Mouse (Mus musculus): ENCODE measurements around the gene Calr4.

Calr4 gene

DNA sequence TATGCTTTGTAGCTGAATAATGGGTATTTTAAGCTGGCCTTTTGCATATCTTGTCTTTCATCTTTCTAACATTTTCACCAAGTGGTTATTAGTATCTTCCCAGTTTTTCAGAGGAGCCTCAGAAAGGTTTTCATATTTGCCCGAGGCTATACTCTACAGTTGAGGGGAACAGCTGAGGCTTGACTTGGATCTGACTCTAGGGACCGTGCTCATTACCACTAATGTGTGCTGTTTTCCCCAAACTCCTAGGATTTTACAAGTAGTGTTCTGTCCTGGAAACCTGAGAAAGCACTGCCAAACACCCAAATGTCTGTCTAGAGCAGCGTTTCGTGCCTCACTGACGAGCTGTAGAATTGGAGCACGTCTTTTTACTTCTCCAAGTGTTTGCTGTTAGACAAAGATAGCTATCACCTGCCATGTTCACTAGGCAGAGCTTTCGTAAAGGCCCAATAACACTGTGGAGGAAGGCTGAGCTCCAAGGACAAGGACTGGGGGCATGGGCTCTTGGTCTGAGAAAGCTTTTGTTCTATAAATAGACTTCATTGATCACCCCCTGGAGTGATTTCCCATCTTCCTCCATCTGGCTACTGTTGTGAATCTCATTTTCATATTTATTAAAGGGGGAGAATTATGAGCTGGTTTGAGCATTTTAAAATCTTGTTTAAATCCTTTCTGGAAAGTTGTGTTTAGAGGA, 2.0 kb downstream of the Calr4 start:
- in situ Hi-C loops (cut with MboI, MseI) = no loop called here

DNA sequence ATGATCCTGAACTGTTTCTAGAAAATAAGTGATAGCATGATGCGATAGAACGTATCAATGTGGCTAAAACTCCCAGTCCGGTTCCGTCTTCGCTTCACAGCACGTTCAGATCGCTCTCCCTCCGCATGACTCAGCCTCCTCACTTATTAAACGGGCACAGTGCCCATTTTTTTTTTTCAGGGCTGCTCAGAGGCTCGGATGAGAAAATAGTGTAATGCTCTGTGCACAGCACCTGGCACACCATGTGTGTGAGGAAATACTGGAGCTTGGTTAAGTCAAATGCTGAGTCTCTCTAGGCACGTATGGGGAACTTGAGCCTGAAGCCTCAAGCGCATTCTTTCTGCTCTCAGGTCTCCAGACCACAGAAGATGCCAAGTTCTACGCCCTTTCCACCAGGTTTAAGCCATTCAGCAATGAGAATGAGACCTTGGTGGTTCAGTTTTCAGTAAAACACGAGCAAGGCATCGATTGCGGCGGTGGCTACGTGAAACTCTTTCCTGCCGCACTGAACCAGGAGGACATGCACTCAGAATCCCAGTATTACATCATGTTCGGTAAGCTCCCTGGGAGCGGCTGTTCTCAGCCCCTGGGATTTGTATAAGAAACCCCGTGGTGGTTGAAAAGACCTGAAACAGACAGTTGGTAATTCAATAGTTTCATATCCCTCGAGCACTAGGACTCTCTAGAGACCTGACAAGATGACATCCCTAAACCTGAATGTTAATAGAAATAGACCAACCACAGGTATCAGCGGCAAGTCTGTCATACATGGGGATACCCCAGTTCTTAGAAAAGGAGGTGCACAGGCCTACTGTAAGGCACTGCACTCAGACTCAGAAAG, 4.4 kb downstream of the Calr4 start:
- in situ Hi-C loops (cut with MboI, MseI) = no loop called here

DNA sequence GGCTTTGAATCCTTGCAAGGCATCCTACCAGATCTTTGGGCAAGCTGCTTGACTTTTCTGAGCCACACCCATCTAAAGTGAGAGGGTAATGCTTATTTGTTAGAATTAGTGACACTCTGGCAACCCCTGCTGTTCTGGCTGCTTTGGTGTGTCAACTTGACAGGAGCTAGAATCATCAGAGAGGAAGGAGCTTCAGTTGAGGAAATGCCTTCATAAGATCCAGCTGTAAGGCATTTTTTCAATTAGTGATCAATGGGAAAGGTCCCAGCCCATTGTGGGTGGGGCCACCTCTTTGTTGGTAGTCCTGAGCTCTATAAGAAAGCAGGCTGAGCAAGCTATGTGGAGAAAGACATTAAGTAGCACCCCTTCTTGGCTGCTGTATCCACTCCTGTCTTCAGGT, 6.9 kb downstream of the Calr4 start:
- in situ Hi-C loops (cut with MboI, MseI) = no loop called here

DNA sequence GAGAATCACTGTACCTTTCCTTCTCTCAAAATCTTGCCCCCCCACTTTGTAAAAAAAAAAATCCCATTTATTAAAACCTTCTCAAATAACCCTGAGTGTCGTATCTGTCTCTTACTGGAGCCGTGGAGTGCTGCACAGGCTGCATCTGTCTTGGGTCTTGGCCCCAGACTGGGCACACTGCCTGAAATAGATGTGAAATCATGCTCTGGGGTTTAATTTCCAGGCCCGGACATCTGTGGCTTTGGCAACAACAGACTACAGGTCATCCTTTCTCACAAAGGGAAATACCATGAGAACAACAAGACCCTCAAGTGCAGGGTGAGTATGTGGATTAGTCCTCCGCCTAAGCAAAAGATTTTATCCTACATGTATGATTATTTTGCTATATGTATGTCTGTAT, 7.6 kb downstream of the Calr4 start:
- in situ Hi-C loops (cut with MboI, MseI) = no loop called here

DNA sequence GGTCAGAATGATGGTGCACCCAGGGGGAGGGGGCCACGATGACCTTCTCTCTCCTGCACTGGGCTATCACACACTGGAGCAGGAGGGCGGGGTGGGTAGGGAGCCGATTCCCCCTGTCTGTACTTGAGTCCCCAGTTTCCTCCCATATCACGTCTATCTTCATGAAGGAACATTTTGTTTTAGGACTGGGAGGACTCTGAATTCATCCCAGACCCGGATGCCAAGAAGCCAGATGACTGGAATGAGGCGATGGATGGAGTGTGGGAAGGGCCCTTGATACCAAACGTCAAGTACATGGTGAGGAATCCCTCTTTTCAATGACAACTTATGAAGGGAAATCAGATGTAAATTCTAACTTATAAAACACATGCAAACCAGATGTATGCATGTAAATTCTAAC, 10.2 kb downstream of the Calr4 start:
- in situ Hi-C loops (cut with MboI, MseI) = no loop called here

DNA sequence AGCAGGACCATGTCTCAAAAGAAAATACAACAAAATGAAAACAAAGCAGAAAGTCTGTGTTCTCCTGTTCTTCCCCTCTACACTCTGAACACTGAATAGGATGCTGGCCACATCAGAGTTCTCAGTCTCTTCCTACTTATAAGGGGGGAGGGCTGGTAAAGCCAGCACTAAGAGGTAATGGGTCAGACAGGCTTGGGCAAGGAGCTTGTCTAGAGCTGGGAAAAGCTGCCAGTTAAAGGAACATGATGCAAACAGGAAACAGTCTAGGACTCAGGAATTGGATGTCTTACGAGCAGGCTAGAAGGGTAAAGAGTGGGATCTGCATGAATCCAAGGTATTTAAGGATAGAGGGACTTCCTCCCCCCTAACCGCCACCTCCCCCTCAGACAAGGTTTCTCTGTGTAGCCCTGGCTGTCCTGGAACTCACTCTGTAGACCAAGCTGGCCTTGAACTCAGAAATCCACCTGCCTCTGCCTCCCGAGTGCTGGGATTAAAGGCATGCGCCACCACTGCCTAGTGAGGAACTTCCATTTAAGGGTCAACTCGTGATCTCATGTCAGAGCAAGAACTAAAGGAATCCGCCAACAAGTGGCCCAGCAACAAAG, 10.8 kb downstream of the Calr4 start:
- in situ Hi-C loops (cut with MboI, MseI) = no loop called here

DNA sequence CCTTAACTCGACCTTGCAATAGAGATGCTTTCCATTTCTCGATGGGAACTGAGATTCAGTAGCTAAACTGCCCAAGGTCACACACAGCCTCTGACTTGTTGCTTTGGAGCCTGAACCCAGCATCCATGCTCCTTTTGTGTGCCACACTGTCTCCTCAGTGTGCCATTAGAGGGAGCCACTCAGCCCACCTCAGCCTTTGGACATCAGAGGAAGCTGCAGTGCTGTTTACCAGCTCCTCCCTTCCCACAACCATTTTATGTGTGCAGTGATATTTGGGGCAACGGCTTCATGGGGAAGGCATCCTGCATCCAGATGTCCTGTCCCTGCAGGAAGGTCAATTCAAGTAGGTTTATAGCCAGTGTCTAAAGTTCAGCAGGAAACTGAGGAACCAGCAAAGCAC, 17.3 kb downstream of the Calr4 start:
- in situ Hi-C loops (cut with MboI, MseI) = no loop called here

DNA sequence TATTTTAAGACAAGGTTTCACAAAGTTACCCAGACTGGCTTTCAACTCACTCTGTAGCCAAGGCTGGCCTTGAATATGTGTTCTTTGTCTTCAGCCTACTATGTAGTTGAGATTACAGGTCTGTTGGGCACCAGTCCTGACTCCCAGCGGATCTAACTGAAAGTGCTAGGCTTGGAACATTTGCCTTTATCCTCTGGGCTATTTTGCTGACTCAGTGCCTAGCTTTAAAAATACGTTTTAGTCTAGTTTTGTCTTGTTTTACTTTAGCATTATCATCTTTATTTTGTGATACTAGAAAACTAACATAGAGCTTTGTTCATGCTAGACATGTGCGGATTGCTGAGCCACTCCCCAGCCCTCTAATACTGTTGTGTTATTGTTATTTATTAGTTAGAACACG, 17.9 kb downstream of the Calr4 start:
- in situ Hi-C loops (cut with MboI, MseI) = no loop called here

DNA sequence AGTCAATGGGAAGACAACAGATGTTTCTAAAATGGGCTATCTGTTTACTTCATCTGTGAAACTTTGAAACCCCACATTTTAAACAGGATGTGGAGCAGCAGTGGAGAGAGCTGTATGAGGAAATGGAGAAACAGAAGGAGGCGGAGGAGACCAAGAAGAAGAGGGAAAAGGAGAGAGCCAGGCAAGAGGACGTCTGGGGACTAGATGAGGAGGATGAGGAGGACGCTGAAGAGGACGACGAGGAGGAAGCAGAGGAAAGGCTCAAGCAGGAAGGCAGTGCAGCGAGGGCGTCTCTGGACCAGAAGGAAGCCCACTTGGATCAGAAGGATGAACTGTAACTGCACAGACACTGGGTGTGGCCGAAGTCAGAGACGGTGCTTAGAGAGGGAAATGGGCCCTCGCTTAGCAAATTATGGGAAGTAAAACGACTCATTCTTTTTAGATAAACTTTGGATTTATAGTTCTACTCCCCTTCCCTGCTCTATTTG, 19.4 kb downstream of the Calr4 start:
- in situ Hi-C loops (cut with MboI, MseI) = no loop called here

DNA sequence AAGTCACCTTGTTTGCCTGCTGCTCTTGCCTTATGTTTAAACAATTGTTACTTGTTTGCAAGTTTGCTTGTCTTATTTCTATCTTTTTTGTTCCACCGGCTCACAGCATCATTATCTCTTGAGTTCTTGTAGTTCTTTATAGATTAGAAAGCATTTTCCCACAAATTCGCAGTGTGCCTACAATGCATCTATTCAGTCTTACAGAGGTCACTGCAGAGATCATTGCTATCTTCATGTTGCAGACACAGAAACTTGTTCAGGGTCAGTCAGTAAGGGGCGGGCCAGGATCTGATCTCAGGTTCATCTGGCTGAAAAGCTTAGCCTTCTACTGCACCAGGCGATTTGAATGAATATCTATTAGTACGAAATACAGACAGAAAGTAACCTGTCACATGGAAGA, 20.2 kb downstream of the Calr4 start:
- in situ Hi-C loops (cut with MboI, MseI) = no loop called here

DNA sequence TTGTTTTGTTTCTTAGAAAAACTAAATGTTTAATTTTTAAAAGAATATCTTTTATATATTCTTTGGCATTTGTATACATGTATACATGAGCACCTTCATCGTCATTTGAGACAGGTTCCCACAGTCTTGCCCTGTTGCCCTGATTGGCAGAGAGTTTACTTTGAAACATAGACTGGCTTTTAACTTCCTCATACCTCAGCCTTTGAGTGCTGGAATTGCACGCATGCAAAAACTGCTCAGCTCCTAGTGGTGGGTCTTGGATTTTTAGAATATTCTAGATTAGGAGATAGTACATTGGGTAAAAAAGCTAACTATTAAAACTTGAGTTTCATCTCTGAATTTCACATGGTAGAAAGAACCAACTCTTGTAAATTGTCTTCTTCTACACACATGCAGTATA, 21.0 kb downstream of the Calr4 start:
- in situ Hi-C loops (cut with MboI, MseI) = no loop called here

DNA sequence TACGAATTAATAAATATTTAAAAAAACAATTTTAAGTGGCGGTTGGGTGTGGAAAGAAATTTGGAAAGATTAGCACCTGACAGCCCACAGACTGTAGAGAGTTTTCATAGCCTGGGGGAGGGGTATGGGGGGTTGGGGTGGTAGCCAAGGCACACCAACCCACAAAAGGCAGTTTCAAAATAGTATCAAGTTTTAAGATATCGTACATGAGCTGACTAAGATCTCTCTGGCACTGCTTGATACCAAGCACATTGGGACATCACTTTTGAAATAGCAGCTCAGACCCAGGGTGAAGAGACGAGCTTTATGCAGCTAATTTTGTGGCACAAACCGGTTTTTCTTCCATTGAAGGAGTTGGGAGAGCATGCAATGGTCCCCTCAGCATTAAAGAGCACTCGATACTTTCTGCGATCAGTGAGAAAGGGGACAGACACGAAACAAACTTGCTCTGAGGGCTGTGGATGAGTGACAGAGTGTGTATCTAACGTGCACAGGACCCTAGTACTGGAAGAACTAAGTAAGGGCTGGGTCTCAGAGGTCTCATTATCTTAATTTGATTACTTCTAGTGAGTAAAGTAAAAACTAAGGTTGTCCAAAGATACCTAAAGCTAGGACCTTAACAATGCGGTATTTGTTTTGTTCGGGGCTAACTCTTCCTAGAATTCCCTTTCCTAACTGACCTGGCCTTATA, 21.6 kb downstream of the Calr4 start:
- in situ Hi-C loops (cut with MboI, MseI) = no loop called here

DNA sequence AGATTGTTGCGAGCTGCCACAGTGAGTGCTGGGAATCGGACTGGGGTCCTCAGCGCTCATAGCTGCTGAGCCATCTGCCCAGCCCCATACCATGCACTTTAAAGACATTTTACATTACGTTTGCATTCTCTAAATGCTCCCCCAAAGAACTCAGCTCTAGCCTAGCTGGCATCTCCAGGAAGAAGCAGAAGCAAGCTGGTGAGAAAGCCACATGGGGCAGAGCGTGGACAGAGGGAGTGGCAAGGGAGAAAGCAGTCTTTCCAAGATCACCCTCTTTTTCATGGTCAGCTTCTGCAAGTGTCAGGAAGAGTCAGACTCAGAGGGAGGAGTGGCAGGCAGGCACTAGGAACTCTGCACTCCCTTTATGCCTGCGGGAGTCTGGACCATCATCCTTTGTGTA, 22.5 kb downstream of the Calr4 start:
- in situ Hi-C loops (cut with MboI, MseI) = no loop called here

DNA sequence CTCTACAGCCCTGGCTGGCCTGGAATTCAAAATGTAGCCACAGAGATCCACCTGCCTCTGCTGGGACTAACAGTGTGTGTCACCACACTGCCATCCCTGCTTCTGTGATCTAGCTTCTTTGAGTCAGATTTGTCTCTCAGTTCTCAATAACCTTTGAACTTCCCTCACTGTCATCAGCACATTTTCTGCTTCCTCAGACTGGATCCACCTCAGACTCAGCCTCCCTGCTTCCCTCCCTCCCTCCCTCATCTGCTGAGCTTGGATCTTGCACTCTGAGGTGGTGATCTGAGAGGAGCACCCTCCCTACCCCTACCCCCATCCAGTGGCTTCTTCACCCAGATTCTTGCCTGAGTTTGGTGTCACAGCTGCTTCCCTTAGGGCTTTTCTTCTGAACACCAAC, 23.4 kb downstream of the Calr4 start:
- in situ Hi-C loops (cut with MboI, MseI) = no loop called here

DNA sequence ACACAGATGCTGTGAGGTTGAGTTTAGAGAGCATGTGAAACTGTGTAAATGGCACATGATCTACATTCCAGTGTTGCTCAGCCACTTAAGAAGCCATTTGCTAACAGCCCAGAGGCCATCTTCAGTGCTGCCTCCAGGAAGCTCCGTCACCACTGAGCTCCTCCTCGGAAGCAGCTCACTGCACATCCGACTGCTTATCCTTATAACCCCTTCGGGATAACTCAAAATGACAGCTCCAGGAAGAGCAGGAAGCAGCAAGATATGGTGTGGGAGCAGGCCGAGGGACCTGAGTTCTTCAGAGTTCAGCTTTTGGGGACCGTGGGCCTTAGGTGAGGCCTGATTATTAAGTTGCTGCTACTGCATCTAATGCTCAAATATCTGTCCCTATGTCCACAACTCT, 27.8 kb downstream of the Calr4 start:
- in situ Hi-C loops (cut with MboI, MseI) = no loop called here

DNA sequence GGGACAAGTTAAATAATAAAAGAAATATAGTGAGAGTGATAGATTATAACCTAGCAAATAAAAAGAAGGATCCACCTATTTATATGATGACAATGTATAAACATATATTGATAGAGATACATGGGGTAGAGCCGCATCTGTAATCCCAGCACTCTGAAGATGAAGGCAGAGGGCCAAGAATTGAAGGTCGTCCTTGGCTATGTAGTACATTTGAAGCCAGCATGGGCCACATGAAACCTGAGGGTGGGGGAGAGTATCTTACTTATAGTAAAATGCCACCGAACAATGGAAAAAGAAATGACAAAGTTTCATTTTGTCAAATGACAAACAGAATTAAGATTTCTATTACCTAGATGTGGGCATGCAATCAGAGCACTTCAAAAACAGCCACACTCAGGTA, 31.8 kb downstream of the Calr4 start:
- in situ Hi-C loops (cut with MboI, MseI) = no loop called here

DNA sequence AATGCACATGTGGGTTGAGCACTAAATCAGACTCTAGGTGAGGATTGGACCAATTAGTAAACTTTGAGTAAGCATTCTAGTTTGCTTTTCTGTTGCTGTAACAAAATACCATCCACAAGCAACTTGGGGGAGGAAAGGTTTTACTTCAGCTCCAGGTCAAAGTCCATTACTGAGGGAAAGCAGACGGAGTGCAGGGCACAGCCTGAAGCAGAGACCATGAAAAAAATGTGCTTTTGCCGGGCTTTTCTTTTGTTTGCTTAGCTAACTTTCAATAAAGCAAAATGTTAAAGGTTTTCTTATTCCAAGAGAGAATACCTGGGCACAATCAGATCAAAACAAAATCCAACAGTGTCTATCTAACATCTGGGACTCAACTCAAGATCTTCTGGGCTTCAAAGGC, 32.5 kb downstream of the Calr4 start:
- in situ Hi-C loops (cut with MboI, MseI) = no loop called here

DNA sequence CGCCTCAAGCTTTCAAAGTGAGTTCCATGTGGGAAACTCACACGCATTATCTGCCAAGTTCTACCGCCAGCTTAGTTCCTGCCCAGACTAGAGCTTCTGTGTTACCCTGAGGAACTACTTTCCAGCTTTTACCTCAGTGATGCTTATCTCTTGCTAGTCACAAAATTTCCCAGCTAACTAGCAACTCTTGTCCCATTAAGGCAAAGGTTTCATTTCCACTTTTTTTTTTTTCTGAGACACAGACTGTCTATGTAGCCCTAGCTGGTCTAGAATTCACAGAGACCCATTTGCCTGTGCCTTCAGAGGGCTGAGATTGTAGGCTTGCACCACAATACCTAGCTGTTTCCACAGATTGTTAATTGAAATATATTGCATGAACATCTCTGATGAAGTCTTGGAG, 33.2 kb downstream of the Calr4 start:
- in situ Hi-C loops (cut with MboI, MseI) = no loop called here

DNA sequence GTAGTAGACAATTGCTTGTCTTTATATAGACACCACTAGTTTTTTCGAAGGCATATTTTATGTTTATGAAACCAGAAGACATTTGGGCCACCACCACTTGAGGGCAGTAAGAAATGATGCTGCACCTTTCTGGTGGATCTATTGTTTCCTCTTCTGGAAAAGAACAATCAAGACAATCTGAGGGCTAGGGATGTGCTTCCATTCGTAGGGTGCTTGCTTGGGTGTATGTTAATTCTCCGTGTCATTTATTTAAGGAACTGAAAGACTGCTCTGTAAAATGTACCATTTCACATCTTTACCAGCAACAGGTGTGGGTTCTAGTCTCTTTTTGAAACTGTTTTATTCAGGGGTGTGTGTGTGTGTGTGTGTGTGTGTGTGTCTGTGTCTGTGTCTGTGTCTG, 34.6 kb downstream of the Calr4 start:
- in situ Hi-C loops (cut with MboI, MseI) = no loop called here

DNA sequence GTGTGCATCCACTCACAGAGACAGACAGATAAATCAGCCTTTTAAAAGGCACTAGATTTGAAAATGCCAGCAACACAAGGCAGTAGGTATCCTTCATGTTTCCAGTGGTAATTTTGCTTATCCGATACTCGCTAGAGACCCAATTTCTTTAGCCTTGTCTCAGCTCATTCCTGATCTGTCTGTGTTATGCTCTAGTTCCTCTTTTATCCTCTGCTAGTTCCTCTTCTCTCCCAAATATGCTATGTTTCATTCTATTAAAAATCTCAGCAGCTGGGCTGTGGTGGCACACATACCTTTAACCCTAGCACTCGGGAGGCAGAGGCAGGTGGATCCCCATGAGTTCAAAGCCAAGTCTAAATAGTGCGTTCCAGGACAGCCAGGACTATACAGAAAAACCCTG, 37.5 kb downstream of the Calr4 start:
- in situ Hi-C loops (cut with MboI, MseI) = loop anchor here in 1 of 2 experiments (10.0 kb wide), 1 partner anchor 1957 kb away; the partner anchor contains the start of gene Yipf1

DNA sequence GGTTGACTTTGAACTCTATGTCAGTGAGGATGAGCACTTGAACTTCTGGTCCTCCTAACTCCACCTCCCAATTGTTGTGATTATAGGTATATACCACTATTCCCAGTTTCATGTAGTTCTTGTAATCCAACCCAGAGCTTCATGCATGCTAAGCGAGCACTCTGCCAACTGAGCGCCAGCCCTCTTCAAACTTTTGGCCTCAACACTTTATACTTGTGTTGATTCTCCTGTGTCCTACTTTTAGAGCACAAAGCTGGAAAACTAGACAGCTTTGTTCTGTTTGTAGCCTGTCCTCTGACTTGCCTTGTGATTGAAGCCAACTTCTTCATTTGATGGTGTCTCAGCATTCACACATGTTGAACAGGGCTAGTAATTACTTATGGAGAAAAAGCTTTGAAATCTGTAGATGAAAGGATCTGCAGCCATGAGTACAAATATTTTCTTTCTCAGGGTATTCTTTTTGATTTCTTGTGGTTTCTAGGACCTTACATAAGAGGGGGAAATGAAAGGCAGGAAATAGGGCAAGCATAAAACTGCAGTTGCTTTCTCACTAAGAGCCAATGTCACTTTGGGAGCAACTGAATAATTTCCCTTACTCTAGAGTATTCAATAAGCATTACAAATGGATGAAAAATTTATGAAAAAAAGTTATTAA, 39.4 kb downstream of the Calr4 start:
- in situ Hi-C loops (cut with MboI, MseI) = loop anchor here in 1 of 2 experiments (10.0 kb wide), 1 partner anchor 1959 kb away; the partner anchor contains the start of gene Yipf1

All from T-helper 17 cell (primary cell).